Mouse (Mus musculus) central nervous system, embryonic 11.5 days (tissue): ENCODE measurements around the gene Mfsd4b4. TPM values are rescaled to one million over a fixed set of nuclear protein-coding genes. Genes with fewer than 3 reads are reported as not detected.

Experiments used
- polyA plus RNA-seq: library from polyadenylated mRNA; depleted of rRNA; stranded (reverse); fragments of >200 nt; gene quantifications from 2 replicates; pipeline ENCODE4 v1.2.3, GENCODE M21; 2012; rRNA removed

Mfsd4b4 gene
- polyA plus RNA-seq = 8.7 and 11.8 TPM in 2 replicates

GRCm38 (mm10) chr10:39898874-39899371 lies at the start of gene Mfsd4b4:
Gene Mfsd4b4, minus strand, starts transcription at chr10:39899238.

GRCm38 (mm10) chr10:39926616-39927139 lies 27.6 kb upstream of the Mfsd4b4 start, which contains the start of gene Mfsd4b2:
Gene Mfsd4b2, minus strand, starts transcription at chr10:39926923.

Other genes starting within 250 kb of the Mfsd4b4 start
- 41.8 and 63.7 TPM in 2 replicates for gene Rev3l, start 167.1 kb downstream of the Mfsd4b4 start, polyA plus RNA-seq
- gene Mfsd4b2, start 27.7 kb upstream of the Mfsd4b4 start, polyA plus RNA-seq = 0.02 TPM in 1 of 2 replicates, not detected in the other
- 0.04 and 0.16 TPM in 2 replicates for gene Mfsd4b3, start 60.9 kb upstream of the Mfsd4b4 start, polyA plus RNA-seq
- 0.01 TPM in 1 of 2 replicates, not detected in the other for gene Mfsd4b5, start 87.4 kb upstream of the Mfsd4b4 start, polyA plus RNA-seq
- gene Mfsd4b1, start 126.0 kb upstream of the Mfsd4b4 start, polyA plus RNA-seq = 0.05 and 0.08 TPM in 2 replicates
- 4.7 and 5.3 TPM in 2 replicates for gene Slc16a10, start 243.0 kb upstream of the Mfsd4b4 start, polyA plus RNA-seq